In the genomic region with DNA sequence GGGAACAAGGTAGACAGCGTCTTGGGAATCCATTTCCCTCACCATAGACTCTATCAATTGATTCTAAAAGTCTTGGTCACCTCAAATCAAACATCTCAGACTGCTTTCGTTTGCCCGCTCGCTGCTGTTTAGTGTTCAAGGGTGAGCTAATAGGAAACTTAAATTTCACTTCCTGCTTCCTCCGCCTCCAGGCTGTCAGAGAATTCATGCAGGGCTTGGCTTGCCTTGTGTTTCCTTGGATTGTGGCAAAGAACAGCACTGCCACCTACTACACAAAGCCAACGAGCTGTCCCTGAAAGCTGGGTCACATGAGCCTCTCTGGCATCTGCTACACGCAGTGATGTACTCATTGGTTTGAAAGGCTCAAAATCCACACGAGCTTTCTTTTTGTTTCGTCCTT, we compare ENCODE assay signal across 16 mouse cellular contexts.
DNase-seq lines count a peak whose midpoint lies in the region; ATAC-seq and TF ChIP-seq lines count a peak whose summit lies in the region.
"Had no signal": no experiment of that assay in that cellular context is flagged by ENCODE, and none has a peak within 500 bp of the region (broad histone marks: within the 10 kb centered on the region; RNA-seq: fewer than 3 reads in every experiment).

No protein-coding gene starts in this region.

- H3K36me3 ChIP-seq in liver, postnatal 0 days (replicated peaks; ENCODE audit: insufficient read depth, low read length): no peaks in the 10 kb centered on the region
- H3K36me3 ChIP-seq: intestine, embryonic 15.5 days; midbrain, embryonic 10.5 days; neural tube, embryonic 12.5 days had no signal

- H3K27ac ChIP-seq in liver, postnatal 0 days (ENCODE audit: low read depth): no peak overlapping the region
- H3K27ac ChIP-seq: intestine, embryonic 15.5 days; midbrain, embryonic 10.5 days; neural tube, embryonic 12.5 days had no signal

- DNase-seq in layer of hippocampus, adult 11-12 months (ENCODE audit: low spot score): peak; percentile 41
- DNase-seq in layer of hippocampus, adult 9-10 months (ENCODE audit: low spot score): no peak
- peak; percentile 71 for DNase-seq in CD4-positive helper T cell, adult 2 months (ENCODE audit: low read depth, low spot score)
- DNase-seq in cerebellum, adult 11-12 months: peak; percentile 72
- DNase-seq in gastrocnemius, adult 8-10 months (ENCODE audit: low spot score in 2 of 2): no peak
- no peak for DNase-seq in liver, postnatal 0 days
- DNase-seq: adrenal gland, postnatal 25 days; gastrocnemius, postnatal 25 days; heart, postnatal 14 days; kidney, postnatal 36 days; lung, adult 18-20 months had no signal

- peak; percentile 51 for ATAC-seq in inflammation-experienced regulatory T-cells, adult 6 months
- ATAC-seq in liver, postnatal 0 days: no peak
- no peak for ATAC-seq in erythroblast, adult 5-6 weeks (replicated peaks; ENCODE audit: low FRiP score, poor library complexity, severe bottlenecking)
- ATAC-seq: intestine, embryonic 15.5 days had no signal

- TF ChIP-seq EP300 in liver, postnatal 0 days (IDR thresholded peaks at IDR 0.05; ENCODE audit: low read depth): no peak

- WGBS in liver, postnatal 0 days (ENCODE audit: insufficient replicate concordance): 58% methylated on average over 9 of the region's 9 CpGs

- no peak overlapping the region for H3K4me2 ChIP-seq in liver, postnatal 0 days (ENCODE audit: low read depth, low read length)
- H3K4me2 ChIP-seq: intestine, embryonic 15.5 days; neural tube, embryonic 12.5 days had no signal

- H3K9me3 ChIP-seq in liver, postnatal 0 days (ENCODE audit: low read length): no peaks in the 10 kb centered on the region
- H3K9me3 ChIP-seq: intestine, embryonic 15.5 days; midbrain, embryonic 10.5 days; neural tube, embryonic 12.5 days had no signal

- H3K4me3 ChIP-seq in liver, postnatal 0 days (ENCODE audit: low read depth, low read length): no peak overlapping the region
- H3K4me3 ChIP-seq: intestine, embryonic 15.5 days; midbrain, embryonic 10.5 days; neural tube, embryonic 12.5 days had no signal

- H3K4me1 ChIP-seq in liver, postnatal 0 days (ENCODE audit: insufficient read depth): peaks cover 10% of the 10 kb centered on the region
- H3K4me1 ChIP-seq: intestine, embryonic 15.5 days; neural tube, embryonic 12.5 days had no signal

- no peak overlapping the region for H3K9ac ChIP-seq in liver, postnatal 0 days (replicated peaks)
- H3K9ac ChIP-seq: intestine, embryonic 15.5 days; neural tube, embryonic 12.5 days had no signal

- no peak for TF ChIP-seq CTCF in liver, postnatal 0 days (IDR thresholded peaks at IDR 0.05; ENCODE audit: low read depth)

- no peaks in the 10 kb centered on the region for H3K27me3 ChIP-seq in liver, postnatal 0 days (ENCODE audit: insufficient read depth, low read length)
- H3K27me3 ChIP-seq: intestine, embryonic 15.5 days; neural tube, embryonic 12.5 days had no signal

Comparison
In these comparisons a context has a peak if more than half of its experiments do, and no peak if none do; other contexts are left out.
1. DNase-seq: peak in layer of hippocampus, adult 11-12 months (single experiment), CD4-positive helper T cell, adult 2 months (single experiment) and cerebellum, adult 11-12 months (single experiment); none in layer of hippocampus, adult 9-10 months (single experiment), gastrocnemius, adult 8-10 months (0 of 2) and liver, postnatal 0 days (single experiment).